Mouse (Mus musculus): Measurements from ENCODE around the gene Id3.

Gene Id3

DNA sequence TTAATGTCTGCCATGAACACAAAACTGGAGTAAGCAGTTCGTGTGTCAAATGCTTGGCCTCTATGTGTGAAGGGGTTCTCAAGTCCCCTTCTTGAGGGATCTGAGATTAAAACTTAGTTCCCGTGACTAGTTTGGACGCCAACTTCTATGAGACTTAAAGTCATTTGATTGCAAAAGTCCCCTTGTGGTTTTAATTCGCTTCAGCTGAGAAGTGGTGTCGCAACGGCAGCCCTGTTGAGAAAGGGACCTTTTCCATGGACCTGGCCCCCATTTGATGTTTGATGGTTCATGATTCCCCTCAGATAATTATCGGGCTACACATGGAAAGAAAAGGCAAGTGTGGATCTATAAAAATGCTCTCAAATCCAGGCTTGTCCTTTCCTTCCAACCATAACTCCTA is 36.2 kb downstream of the Id3 start:
- no peak for DNase-seq

- DNase-seq, result peak; percentile 65 to 66
Measured at GRCm38 (mm10) chr4:136179998-136180397, 36.7 kb downstream of the Id3 start.

DNA sequence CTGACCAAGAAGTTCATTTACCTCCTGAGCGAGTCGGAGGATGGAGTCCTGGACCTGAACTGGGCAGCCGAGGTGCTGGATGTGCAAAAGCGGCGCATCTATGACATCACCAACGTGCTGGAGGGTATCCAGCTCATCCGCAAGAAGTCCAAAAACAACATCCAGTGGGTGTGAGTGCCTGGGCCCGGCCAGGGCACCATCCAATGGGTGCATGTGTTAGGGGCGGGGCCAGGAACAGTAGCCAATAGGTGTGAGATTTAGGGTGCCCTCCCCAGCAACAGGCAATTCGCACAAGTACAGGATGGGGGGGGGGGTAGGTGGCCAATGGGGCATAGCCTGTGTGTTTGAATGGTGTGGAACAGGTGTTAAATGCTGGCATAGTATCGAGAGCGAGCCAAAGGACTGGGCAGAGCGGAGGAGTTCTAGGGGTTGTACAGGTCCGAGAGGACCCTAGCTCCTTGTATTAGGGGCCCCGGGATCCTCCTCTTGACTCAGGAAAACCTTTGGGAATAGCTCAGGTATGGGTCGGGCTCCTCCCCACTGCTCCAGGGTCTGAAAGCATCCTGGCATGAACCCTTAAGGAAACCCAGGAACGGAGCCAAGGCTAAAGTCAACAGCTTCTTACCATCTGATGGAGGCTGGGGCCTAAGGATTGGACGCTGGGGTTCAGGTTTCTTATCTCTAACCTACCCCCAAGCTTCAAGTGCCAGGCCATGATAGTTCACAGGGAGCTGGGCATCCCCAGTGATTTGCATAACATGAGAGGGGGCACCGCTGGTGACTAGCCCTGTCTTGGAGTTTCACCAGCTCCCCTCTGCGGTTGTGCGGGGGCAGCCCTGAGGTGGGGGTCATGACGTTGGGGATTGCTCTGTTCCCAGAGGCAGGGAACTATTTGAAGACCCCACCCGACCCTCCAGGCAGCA is 37.4 kb downstream of the Id3 start:
- peak; percentile 72 to 78 for DNase-seq

GRCm38 (mm10) chr4:136181367-136181766 is 38.1 kb downstream of the Id3 start:
- no peak for DNase-seq

GRCm38 (mm10) chr4:136185375-136185774 is 42.1 kb downstream of the Id3 start:
- no peak for DNase-seq

DNA sequence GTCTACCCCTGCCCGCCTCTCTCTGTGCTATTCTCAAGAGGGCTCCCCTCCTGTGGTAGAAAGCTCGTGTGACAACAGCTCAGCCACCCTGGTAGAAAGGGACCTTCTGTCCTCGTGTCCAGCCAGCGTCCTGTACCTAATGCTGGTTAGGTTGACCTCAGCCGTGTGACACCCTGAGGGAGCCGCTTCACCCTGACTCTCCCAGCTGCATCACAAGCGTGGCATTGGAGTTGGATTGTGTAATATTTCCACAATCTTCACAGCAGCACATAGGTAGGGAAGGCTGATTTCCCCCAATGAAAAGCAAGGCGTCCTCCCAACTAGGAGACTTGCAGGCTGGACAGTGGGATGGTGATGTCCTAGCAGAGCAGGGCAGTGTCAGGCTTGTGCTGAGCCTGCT is 43.0 kb downstream of the Id3 start:
- no peak for DNase-seq

DNA sequence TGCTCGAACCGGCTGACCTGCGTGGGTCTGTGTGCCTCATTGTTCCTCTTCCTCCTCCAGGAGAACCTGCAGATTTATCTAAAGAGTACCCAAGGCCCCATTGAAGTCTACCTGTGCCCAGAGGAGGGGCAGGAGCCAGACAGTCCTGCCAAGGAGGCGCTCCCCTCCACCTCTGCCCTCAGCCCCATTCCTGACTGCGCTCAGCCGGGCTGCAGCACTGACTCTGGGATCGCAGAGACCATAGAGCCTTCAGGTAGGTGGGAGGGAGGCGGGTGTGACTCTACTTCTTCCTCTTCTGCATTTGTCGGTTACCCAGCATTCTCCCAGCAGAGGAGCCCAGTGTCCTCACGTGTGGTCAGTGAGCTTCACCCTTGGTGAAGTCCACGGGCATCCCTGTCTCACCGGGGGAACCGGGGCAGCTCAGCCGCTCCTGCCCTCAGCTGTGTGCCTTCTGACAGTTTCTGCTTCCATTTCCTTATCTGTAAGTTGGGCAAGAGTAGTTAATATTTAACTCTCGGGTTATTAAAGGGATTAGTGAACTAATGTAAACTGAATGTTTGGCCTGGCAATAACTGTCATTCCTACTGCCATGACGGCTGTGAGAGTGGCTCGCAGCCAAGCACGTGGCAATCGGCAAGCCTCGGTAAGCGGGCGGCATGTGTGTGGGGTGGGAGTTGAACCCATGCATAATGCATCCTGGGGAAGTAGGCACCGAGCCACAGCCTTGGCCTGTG is 43.6 kb downstream of the Id3 start:
- no peak for DNase-seq

GRCm38 (mm10) chr4:136188973-136189737 is 45.9 kb downstream of the Id3 start:
- DNase-seq, result no peak

DNA sequence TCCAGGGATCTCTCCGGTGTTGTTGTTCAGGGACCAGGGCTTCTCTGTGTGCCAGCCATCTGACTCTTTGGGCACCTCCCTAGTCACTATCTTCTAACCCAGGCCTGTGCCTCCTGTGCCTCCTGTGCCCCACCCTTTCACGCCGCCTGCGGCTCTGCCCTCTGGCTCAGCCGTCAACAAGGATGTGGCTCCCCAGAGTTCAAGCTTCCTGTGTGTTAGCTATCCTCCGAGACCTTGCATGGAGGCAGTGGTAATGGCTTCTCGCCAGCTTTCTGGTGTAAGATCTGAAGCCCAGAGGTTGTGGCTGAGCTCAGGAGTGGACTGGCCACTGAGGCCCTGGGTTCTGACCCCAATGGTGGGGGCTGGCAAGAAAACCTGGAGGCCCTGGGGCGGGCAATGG is 46.6 kb downstream of the Id3 start:
- DNase-seq, result no peak

DNA sequence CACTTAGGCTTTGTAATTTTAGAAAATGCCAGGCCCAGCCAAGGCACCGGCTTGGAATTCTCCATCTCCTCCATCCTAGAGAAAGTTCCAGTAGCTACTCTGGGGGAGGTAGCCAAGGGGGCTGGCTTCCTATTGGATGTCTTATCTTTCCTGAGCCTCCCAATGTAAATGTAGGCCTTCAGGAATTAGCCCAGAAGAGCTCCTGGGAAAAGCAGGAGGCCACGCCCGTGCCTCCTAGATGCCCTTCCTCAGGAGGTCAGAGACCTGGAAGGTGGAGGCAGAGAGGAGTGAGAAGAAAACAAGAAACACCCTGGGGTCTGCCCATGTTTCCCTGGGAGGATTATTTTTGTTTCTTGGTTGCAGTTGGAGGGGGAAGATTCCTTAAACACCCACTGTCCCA is 50.3 kb downstream of the Id3 start:
- no peak for DNase-seq

- DNase-seq, result no peak
Measured at GRCm38 (mm10) chr4:136195029-136195428, 51.7 kb downstream of the Id3 start.
